Mouse (Mus musculus) frontal cortex, adult (tissue): Measurements from ENCODE around the gene Haghl.
"Not testable (repeated sequence)": the region's sequence is repeated elsewhere in the genome, so short reads cannot be mapped to it uniquely, and the experiment has no call there.

Experiments used
- ATAC-seq: cut with Nextera tagmentation; 2 replicates; pipeline ENCODE4 v1.9.2; 2017; ENCODE audit warnings: mild to moderate bottlenecking, moderate library complexity, mixed read lengths; ENCODE audit not compliant: low TSS enrichment

The Haghl gene

GRCm38 (mm10) chr17:25818851-25819780 lies 33.6 kb upstream of the Haghl start:
- ATAC-seq, result no peak

- no peak for ATAC-seq
Measured at GRCm38 (mm10) chr17:25817662-25818061, 32.2 kb upstream of the Haghl start.

GRCm38 (mm10) chr17:25813471-25813870 lies 28.0 kb upstream of the Haghl start:
- ATAC-seq, result peak; percentile 75

GRCm38 (mm10) chr17:25810890-25811289 lies 25.4 kb upstream of the Haghl start:
- no peak for ATAC-seq

- peak; percentile 14; the same call in 1 of the 2 replicates for ATAC-seq
Measured at GRCm38 (mm10) chr17:25809606-25810340, 24.3 kb upstream of the Haghl start.

GRCm38 (mm10) chr17:25808789-25809605 lies 23.5 kb upstream of the Haghl start, which contains the start of gene Fbxl16:
Gene Fbxl16 (plus strand): TSS chr17:25809085.
- peak; percentile 60 for ATAC-seq

- ATAC-seq, result no peak
Measured at GRCm38 (mm10) chr17:25808028-25808427, 22.6 kb upstream of the Haghl start.

GRCm38 (mm10) chr17:25807452-25807851 lies 22.0 kb upstream of the Haghl start:
- not testable (repeated sequence) for ATAC-seq

GRCm38 (mm10) chr17:25806507-25806906 lies 21.0 kb upstream of the Haghl start:
- no peak for ATAC-seq

GRCm38 (mm10) chr17:25802825-25803517 lies 17.5 kb upstream of the Haghl start:
- ATAC-seq, result peak; percentile 86

- ATAC-seq, result peak; percentile 61; the same call in 1 of the 2 replicates
Measured at GRCm38 (mm10) chr17:25801029-25801428, 15.6 kb upstream of the Haghl start.

GRCm38 (mm10) chr17:25796951-25797369 lies 11.5 kb upstream of the Haghl start, which contains the start of gene Metrn:
Gene Metrn (minus strand): TSS chr17:25797136.
- 0 out of 2 replicates have a peak, but pooled peaks have one; percentile 29 for ATAC-seq

- no peak for ATAC-seq
Measured at GRCm38 (mm10) chr17:25796211-25796771, 10.8 kb upstream of the Haghl start.

GRCm38 (mm10) chr17:25795609-25796092 lies 10.2 kb upstream of the Haghl start, which contains the start of gene AC134908.4:
Gene AC134908.4 (minus strand): TSS chr17:25795659.
- peak; percentile 51 for ATAC-seq

- no peak for ATAC-seq
Measured at GRCm38 (mm10) chr17:25794998-25795397, 9.5 kb upstream of the Haghl start.

- no peak for ATAC-seq
Measured at GRCm38 (mm10) chr17:25794197-25794596, 8.7 kb upstream of the Haghl start.

- ATAC-seq, result no peak
Measured at GRCm38 (mm10) chr17:25792615-25793014, 7.1 kb upstream of the Haghl start, which contains the start of gene Fam173a. Gene Fam173a (minus strand): TSS chr17:25792901.

GRCm38 (mm10) chr17:25791843-25792527 lies 6.5 kb upstream of the Haghl start:
- peak; percentile 62 for ATAC-seq

GRCm38 (mm10) chr17:25791320-25791842 lies 5.9 kb upstream of the Haghl start:
- no peak for ATAC-seq
